Comparison of ENCODE assay signal across 8 mouse cellular contexts in the genomic region with DNA sequence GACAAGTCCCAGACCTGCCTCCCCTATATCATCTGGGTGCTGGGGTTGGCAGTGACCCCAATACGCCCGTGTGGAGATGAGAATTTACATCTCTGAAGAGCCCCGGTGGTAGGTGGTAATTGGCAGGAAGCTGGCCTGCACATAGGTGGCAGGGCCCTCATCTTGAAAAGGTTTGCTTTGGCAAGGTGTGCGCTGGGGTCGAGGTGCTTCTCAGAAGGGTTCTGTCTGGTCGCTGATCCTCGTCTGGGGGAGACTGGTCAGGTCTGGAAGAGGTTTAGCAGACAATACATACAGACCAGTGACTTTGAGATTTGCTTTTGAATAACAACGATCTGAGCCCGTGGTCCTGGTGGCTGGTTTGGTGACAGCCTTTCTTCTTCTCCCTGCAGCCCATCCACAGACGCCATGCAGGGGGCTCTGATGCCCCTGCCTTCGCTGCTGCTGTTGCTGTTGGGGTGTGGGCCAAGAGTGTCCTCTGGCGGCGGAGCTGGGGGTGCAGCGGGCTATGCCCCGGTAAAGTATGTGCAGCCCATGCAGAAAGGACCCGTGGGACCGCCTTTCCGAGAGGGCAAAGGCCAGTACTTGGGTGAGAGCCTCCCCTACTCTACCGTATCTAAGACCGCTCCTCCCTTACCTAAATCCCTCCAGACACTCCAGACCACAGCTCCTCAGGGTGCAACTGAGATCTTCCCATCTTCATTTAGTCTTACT. TPM values are rescaled to one million over a fixed set of nuclear protein-coding genes. Genes with fewer than 3 reads are reported as not detected.
DNase-seq lines count a peak whose midpoint lies in the region; ATAC-seq lines count a peak whose summit lies in the region.

No protein-coding gene starts in this region.

- H3K9me3 ChIP-seq in heart, embryonic 12.5 days (replicated peaks): peaks cover 4% of the 10 kb centered on the region
- H3K9me3 ChIP-seq in forebrain, embryonic 16.5 days (ENCODE audit: control insufficient read depth, low read length): 0 out of 2 replicates have a peak, but pooled peaks cover 2% of the 10 kb centered on the region
- H3K9me3 ChIP-seq in limb, embryonic 12.5 days: peaks cover 5% of the 10 kb centered on the region; the same call in 1 of the 2 replicates
- no peaks in the 10 kb centered on the region for H3K9me3 ChIP-seq in neural tube, embryonic 13.5 days

- no peak for DNase-seq in heart, adult 8-10 months (ENCODE audit: low spot score)
- peak; percentile 35 for DNase-seq in NIH3T3 (ENCODE audit: low read depth)
- DNase-seq in urinary bladder, postnatal 14 days (ENCODE audit: low spot score): no peak
- no peak for DNase-seq in adrenal gland, postnatal 4 days (ENCODE audit: low spot score in 2 of 2)

- peak overlapping the region; percentile 13; the same call in 1 of the 2 replicates for H3K4me3 ChIP-seq in heart, embryonic 12.5 days
- peak overlapping the region; percentile 30 for H3K4me3 ChIP-seq in forebrain, embryonic 16.5 days (replicated peaks; ENCODE audit: low read length)
- H3K4me3 ChIP-seq in limb, embryonic 12.5 days (replicated peaks): peak overlapping the region; percentile 30
- peak overlapping the region; percentile 14 for H3K4me3 ChIP-seq in neural tube, embryonic 13.5 days

- WGBS in heart, embryonic 12.5 days: 14% methylated on average over 20 of the region's 20 CpGs
- WGBS in forebrain, embryonic 16.5 days: 16% methylated on average over 20 of the region's 20 CpGs
- WGBS in limb, embryonic 12.5 days: 11% methylated on average over 20 of the region's 20 CpGs
- 14% methylated on average over 20 of the region's 20 CpGs for WGBS in neural tube, embryonic 13.5 days

- H3K9ac ChIP-seq in heart, embryonic 12.5 days: 0 out of 2 replicates have a peak overlapping the region, but pooled peaks have one; percentile 20
- H3K9ac ChIP-seq in forebrain, embryonic 16.5 days (replicated peaks; ENCODE audit: low read depth, low read length): 0 out of 2 replicates have a peak overlapping the region, but pooled peaks have one; percentile 25
- H3K9ac ChIP-seq in limb, embryonic 12.5 days (replicated peaks): no peak overlapping the region
- 0 out of 2 replicates have a peak overlapping the region, but pooled peaks have one; percentile 1 for H3K9ac ChIP-seq in neural tube, embryonic 13.5 days

- peak overlapping the region; percentile 58 for H3K4me2 ChIP-seq in heart, embryonic 12.5 days
- peak overlapping the region; percentile 49 for H3K4me2 ChIP-seq in forebrain, embryonic 16.5 days (ENCODE audit: low read length)
- peak overlapping the region; percentile 50 for H3K4me2 ChIP-seq in limb, embryonic 12.5 days
- H3K4me2 ChIP-seq in neural tube, embryonic 13.5 days: peak overlapping the region; percentile 42

- no peak overlapping the region for H3K27ac ChIP-seq in heart, embryonic 12.5 days (ENCODE audit: poor library complexity, severe bottlenecking)
- H3K27ac ChIP-seq in forebrain, embryonic 16.5 days (ENCODE audit: low read length): no peak overlapping the region
- no peak overlapping the region for H3K27ac ChIP-seq in limb, embryonic 12.5 days
- no peak overlapping the region for H3K27ac ChIP-seq in neural tube, embryonic 13.5 days (replicated peaks)

- peaks cover 24% of the 10 kb centered on the region for H3K4me1 ChIP-seq in heart, embryonic 12.5 days (replicated peaks)
- H3K4me1 ChIP-seq in forebrain, embryonic 16.5 days (replicated peaks; ENCODE audit: control insufficient read depth, insufficient read depth, low read length): peaks cover 3% of the 10 kb centered on the region; the same call in 1 of the 2 replicates
- peaks cover 23% of the 10 kb centered on the region for H3K4me1 ChIP-seq in limb, embryonic 12.5 days (replicated peaks)
- H3K4me1 ChIP-seq in neural tube, embryonic 13.5 days (replicated peaks): peaks cover 6% of the 10 kb centered on the region; the same call in 1 of the 2 replicates

- H3K27me3 ChIP-seq in heart, embryonic 12.5 days (replicated peaks): peaks cover 15% of the 10 kb centered on the region; the same call in 1 of the 2 replicates
- H3K27me3 ChIP-seq in forebrain, embryonic 16.5 days (replicated peaks; ENCODE audit: control insufficient read depth, insufficient read depth, low read length): no peaks in the 10 kb centered on the region
- 0 out of 2 replicates have a peak, but pooled peaks cover 3% of the 10 kb centered on the region for H3K27me3 ChIP-seq in limb, embryonic 12.5 days
- H3K27me3 ChIP-seq in neural tube, embryonic 13.5 days: peaks cover 1% of the 10 kb centered on the region; the same call in 1 of the 2 replicates

- ATAC-seq in heart, embryonic 12.5 days (ENCODE audit: insufficient number of reproducible peaks, low FRiP score): peak; percentile 48
- peak; percentile 61 for ATAC-seq in forebrain, embryonic 16.5 days
- ATAC-seq in limb, embryonic 12.5 days (ENCODE audit: insufficient number of reproducible peaks, insufficient read depth, low FRiP score, low TSS enrichment, low read depth): peak; percentile 77
- ATAC-seq in neural tube, embryonic 13.5 days (ENCODE audit: low read depth): peak; percentile 75

- H3K36me3 ChIP-seq in heart, embryonic 12.5 days: no peaks in the 10 kb centered on the region
- no peaks in the 10 kb centered on the region for H3K36me3 ChIP-seq in forebrain, embryonic 16.5 days (ENCODE audit: control insufficient read depth, insufficient read depth)
- H3K36me3 ChIP-seq in limb, embryonic 12.5 days: no peaks in the 10 kb centered on the region
- H3K36me3 ChIP-seq in neural tube, embryonic 13.5 days: no peaks in the 10 kb centered on the region

RNA-seq across cellular contexts. Expression of a gene that starts 12.1 kb away (rescaled TPM):
- 37.4 and 38.8 TPM in 2 replicates for polyA plus RNA-seq in heart, embryonic 12.5 days (2016; fragmentation: Nextera tagmentation; extraction: Ambion mirVana)
- total RNA-seq in heart, adult 8-10 months (2022): 10 to 100 TPM; 12.7 to 14.4 (median 13.5) TPM
- 81.7 and 88.1 TPM in 2 replicates for polyA plus RNA-seq in forebrain, embryonic 16.5 days (2015; fragmentation: Nextera tagmentation; extraction: Ambion mirVana)
- polyA plus RNA-seq in limb, embryonic 12.5 days (2016; fragmentation: Nextera tagmentation; extraction: Ambion mirVana): 84.9 and 87.5 TPM in 2 replicates
- 69.5 and 69.6 TPM in 2 replicates for polyA plus RNA-seq in neural tube, embryonic 13.5 days (2015; fragmentation: Nextera tagmentation; extraction: Ambion mirVana)
- total RNA-seq in adrenal gland, postnatal 4 days (2021): 10 to 100 TPM; 41.3 to 42.0 TPM

RNA-seq across cellular contexts. Expression of a gene that starts 16.1 kb away (rescaled TPM):
- 1.4 and 1.5 TPM in 2 replicates for polyA plus RNA-seq in heart, embryonic 12.5 days (2016; fragmentation: Nextera tagmentation; extraction: Ambion mirVana)
- total RNA-seq in heart, adult 8-10 months (2022): under 1 TPM in 2 of 4 experiments, not detected in 2; 0.47 to 0.95 TPM
- 15.1 and 15.3 TPM in 2 replicates for polyA plus RNA-seq in forebrain, embryonic 16.5 days (2015; fragmentation: Nextera tagmentation; extraction: Ambion mirVana)
- polyA plus RNA-seq in limb, embryonic 12.5 days (2016; fragmentation: Nextera tagmentation; extraction: Ambion mirVana): 13.6 and 14.8 TPM in 2 replicates
- 6.6 and 6.7 TPM in 2 replicates for polyA plus RNA-seq in neural tube, embryonic 13.5 days (2015; fragmentation: Nextera tagmentation; extraction: Ambion mirVana)
- 1 to 10 TPM; 4.0 to 5.0 TPM for total RNA-seq in adrenal gland, postnatal 4 days (2021)

RNA-seq across cellular contexts. Expression of a gene that starts 22.8 kb away (rescaled TPM):
- polyA plus RNA-seq in heart, embryonic 12.5 days (2016; fragmentation: Nextera tagmentation; extraction: Ambion mirVana): 4.7 and 4.9 TPM in 2 replicates
- under 1 TPM; 0.35 to 0.91 (median 0.46) TPM for total RNA-seq in heart, adult 8-10 months (2022)
- polyA plus RNA-seq in forebrain, embryonic 16.5 days (2015; fragmentation: Nextera tagmentation; extraction: Ambion mirVana): 2.1 and 3.6 TPM in 2 replicates
- polyA plus RNA-seq in limb, embryonic 12.5 days (2016; fragmentation: Nextera tagmentation; extraction: Ambion mirVana): 13.3 and 16.7 TPM in 2 replicates
- polyA plus RNA-seq in neural tube, embryonic 13.5 days (2015; fragmentation: Nextera tagmentation; extraction: Ambion mirVana): 7.4 and 9.5 TPM in 2 replicates
- total RNA-seq in adrenal gland, postnatal 4 days (2021): 10 to 100 TPM in 1 of 2 experiments, 1 to 10 TPM in 1; 9.3 to 12.8 TPM

RNA-seq across cellular contexts. Expression of a gene that starts 47.2 kb away (rescaled TPM):
- polyA plus RNA-seq in heart, embryonic 12.5 days (2016; fragmentation: Nextera tagmentation; extraction: Ambion mirVana): 68.0 and 68.7 TPM in 2 replicates
- total RNA-seq in heart, adult 8-10 months (2022): 10 to 100 TPM; 45.4 to 56.5 (median 51.6) TPM
- polyA plus RNA-seq in forebrain, embryonic 16.5 days (2015; fragmentation: Nextera tagmentation; extraction: Ambion mirVana): 179 and 192 TPM in 2 replicates
- polyA plus RNA-seq in limb, embryonic 12.5 days (2016; fragmentation: Nextera tagmentation; extraction: Ambion mirVana): 105 and 111 TPM in 2 replicates
- 147 and 160 TPM in 2 replicates for polyA plus RNA-seq in neural tube, embryonic 13.5 days (2015; fragmentation: Nextera tagmentation; extraction: Ambion mirVana)
- total RNA-seq in adrenal gland, postnatal 4 days (2021): 10 to 100 TPM; 70.0 to 75.4 TPM

RNA-seq across cellular contexts. Expression of a gene that starts 53.2 kb away (rescaled TPM):
- 73.9 and 76.4 TPM in 2 replicates for polyA plus RNA-seq in heart, embryonic 12.5 days (2016; fragmentation: Nextera tagmentation; extraction: Ambion mirVana)
- total RNA-seq in heart, adult 8-10 months (2022): 100 to 1,000 TPM; 266 to 279 (median 267) TPM
- 64.7 and 68.7 TPM in 2 replicates for polyA plus RNA-seq in forebrain, embryonic 16.5 days (2015; fragmentation: Nextera tagmentation; extraction: Ambion mirVana)
- polyA plus RNA-seq in limb, embryonic 12.5 days (2016; fragmentation: Nextera tagmentation; extraction: Ambion mirVana): 83.5 and 85.1 TPM in 2 replicates
- polyA plus RNA-seq in neural tube, embryonic 13.5 days (2015; fragmentation: Nextera tagmentation; extraction: Ambion mirVana): 90.3 and 94.4 TPM in 2 replicates
- total RNA-seq in adrenal gland, postnatal 4 days (2021): 10 to 100 TPM; 64.1 to 70.7 TPM
